In genomic region chr4:133251214-133251613, GRCm38 (mm10) we compare ENCODE assay signal across 8 mouse cellular contexts. TPM values are rescaled to one million over a fixed set of nuclear protein-coding genes. Genes with fewer than 3 reads are reported as not detected.
A peak's percentile ranks its signal among the peaks of the same experiment; 100 is the strongest.
DNase-seq lines count a peak whose midpoint lies in the region; ATAC-seq lines count a peak whose summit lies in the region.

No protein-coding gene starts in this region.

- H3K27me3 ChIP-seq in midbrain, embryonic 10.5 days (ENCODE audit: low read depth, poor library complexity, severe bottlenecking): peaks cover 100% of the 10 kb centered on the region

- no peaks in the 10 kb centered on the region for H3K9me3 ChIP-seq in midbrain, embryonic 10.5 days (replicated peaks)

- H3K4me1 ChIP-seq in midbrain, embryonic 10.5 days: peaks cover 24% of the 10 kb centered on the region

- peak overlapping the region; percentile 57 for H3K4me3 ChIP-seq in midbrain, embryonic 10.5 days

- DNase-seq in frontal cortex, postnatal 36 days (ENCODE audit: low spot score in 2 of 2): no peak
- DNase-seq in thymus, postnatal 4 days: peak; percentile 45
- no peak for DNase-seq in thymus, postnatal 25 days
- DNase-seq in induced T-regulatory cell, adult 2 months (ENCODE audit: low read depth): peak; percentile 39
- DNase-seq in midbrain, embryonic 10.5 days (ENCODE audit: low spot score): peak; percentile 43
- no peak for DNase-seq in layer of hippocampus, adult 9-11 months
- no peak for DNase-seq in adrenal gland, postnatal 4 days (ENCODE audit: low spot score in 2 of 2)

- peak overlapping the region; percentile 38; the same call in 1 of the 2 replicates for H3K27ac ChIP-seq in midbrain, embryonic 10.5 days (replicated peaks)

- peak; percentile 57 for ATAC-seq in frontal cortex, adult (ENCODE audit: low TSS enrichment)

- H3K36me3 ChIP-seq in midbrain, embryonic 10.5 days: no peaks in the 10 kb centered on the region

- 0% methylated on average over 31 of the region's 31 CpGs for WGBS in midbrain, embryonic 10.5 days

RNA-seq across cellular contexts. Expression of gene Map3k6, which starts 10.6 kb away (rescaled TPM):
- polyA plus RNA-seq in midbrain, embryonic 10.5 days (2016; fragmentation: Nextera tagmentation; extraction: Ambion mirVana): 2.6 and 3.0 TPM in 2 replicates
- total RNA-seq in adrenal gland, postnatal 4 days (2021): 10 to 100 TPM; 24.8 to 25.2 TPM

RNA-seq across cellular contexts. Expression of gene Sytl1, which starts 11.7 kb away (rescaled TPM):
- 1.3 and 1.5 TPM in 2 replicates for polyA plus RNA-seq in midbrain, embryonic 10.5 days (2016; fragmentation: Nextera tagmentation; extraction: Ambion mirVana)
- 1 to 10 TPM; 1.5 to 2.4 TPM for total RNA-seq in adrenal gland, postnatal 4 days (2021)

RNA-seq across cellular contexts. Expression of gene Tmem222, which starts 26.4 kb away (rescaled TPM):
- 91.9 and 92.2 TPM in 2 replicates for polyA plus RNA-seq in midbrain, embryonic 10.5 days (2016; fragmentation: Nextera tagmentation; extraction: Ambion mirVana)
- total RNA-seq in adrenal gland, postnatal 4 days (2021): 10 to 100 TPM; 65.5 to 78.0 TPM

RNA-seq across cellular contexts. Expression of gene Gpr3, which starts 38.9 kb away (rescaled TPM):
- 0.17 and 0.35 TPM in 2 replicates for polyA plus RNA-seq in midbrain, embryonic 10.5 days (2016; fragmentation: Nextera tagmentation; extraction: Ambion mirVana)
- total RNA-seq in adrenal gland, postnatal 4 days (2021): under 1 TPM in 1 of 2 experiments, not detected in 1; 0.31 TPM

RNA-seq across cellular contexts. Expression of gene Cd164l2, which starts 39.3 kb away (rescaled TPM):
- polyA plus RNA-seq in midbrain, embryonic 10.5 days (2016; fragmentation: Nextera tagmentation; extraction: Ambion mirVana): 0.99 and 1.7 TPM in 2 replicates
- 1 to 10 TPM; 2.3 to 5.2 TPM for total RNA-seq in adrenal gland, postnatal 4 days (2021)

Comparison
In these comparisons a context has a peak if more than half of its experiments do, and no peak if none do; other contexts are left out.
1. DNase-seq: peak in thymus, postnatal 4 days (single experiment), induced T-regulatory cell, adult 2 months (single experiment) and midbrain, embryonic 10.5 days (single experiment); none in frontal cortex, postnatal 36 days (0 of 2), thymus, postnatal 25 days (single experiment), layer of hippocampus, adult 9-11 months (single experiment) and adrenal gland, postnatal 4 days (0 of 2).